Mouse (Mus musculus): ENCODE results near the gene Acsbg1. TPM values are rescaled to one million over a fixed set of nuclear protein-coding genes. Genes with fewer than 3 reads are reported as not detected.

Gene Acsbg1
- total and polyA plus RNA-seq, 2 experiments, result under 0.01 to 0.12 TPM

GRCm38 (mm10) chr9:54629613-54630261 is 31.9 kb downstream of the Acsbg1 start:
- no peak overlapping the region for H3K9ac ChIP-seq (ENCODE audit: low read depth, low read length)
- no peak for TF ChIP-seq CTCF (IDR thresholded peaks at IDR 0.05; ENCODE audit: low read depth, low read length)
- TF ChIP-seq POLR2A (IDR thresholded peaks at IDR 0.05; ENCODE audit: extremely low read depth, insufficient read depth, low read length), result no peak
- no peaks in the 10 kb centered on the region for H3K4me1 ChIP-seq (ENCODE audit: control insufficient read depth, insufficient read depth, low read length)
- 0 out of 2 replicates have a peak, but pooled peaks cover 3% of the 10 kb centered on the region for H3K27me3 ChIP-seq (ENCODE audit: control insufficient read depth, insufficient read depth, low read length)
- H3K27ac ChIP-seq (replicated peaks; ENCODE audit: insufficient read depth, low read depth, low read length), result no peak overlapping the region
- no peaks in the 10 kb centered on the region for H3K79me2 ChIP-seq (ENCODE audit: control insufficient read depth, insufficient read depth, low read length)
- no peak overlapping the region for H3K4me3 ChIP-seq (ENCODE audit: insufficient read depth, low read depth, low read length)
- DNase-seq (ENCODE audit: extremely low read depth, low read depth, low spot score), result no peak
- H3K36me3 ChIP-seq (ENCODE audit: control insufficient read depth, insufficient read depth, low read length), result no peaks in the 10 kb centered on the region
- WGBS, result 93% methylated on average over 5 of the region's 5 CpGs

GRCm38 (mm10) chr9:54628752-54629151 is 32.9 kb downstream of the Acsbg1 start:
- H3K9ac ChIP-seq (ENCODE audit: low read depth, low read length), result no peak overlapping the region
- H3K79me2 ChIP-seq (ENCODE audit: control insufficient read depth, insufficient read depth, low read length), result no peaks in the 10 kb centered on the region
- no peaks in the 10 kb centered on the region for H3K36me3 ChIP-seq (ENCODE audit: control insufficient read depth, insufficient read depth, low read length)
- no peak overlapping the region for H3K27ac ChIP-seq (replicated peaks; ENCODE audit: insufficient read depth, low read depth, low read length)
- no peaks in the 10 kb centered on the region for H3K4me1 ChIP-seq (ENCODE audit: control insufficient read depth, insufficient read depth, low read length)
- 81% methylated on average over 4 of the region's 4 CpGs for WGBS
- no peaks in the 10 kb centered on the region for H3K27me3 ChIP-seq (ENCODE audit: control insufficient read depth, insufficient read depth, low read length)
- H3K4me3 ChIP-seq (ENCODE audit: insufficient read depth, low read depth, low read length), result no peak overlapping the region
- TF ChIP-seq POLR2A (IDR thresholded peaks at IDR 0.05; ENCODE audit: extremely low read depth, insufficient read depth, low read length) (no peak), CTCF (IDR thresholded peaks at IDR 0.05; ENCODE audit: low read depth, low read length) (no peak)
- DNase-seq (ENCODE audit: extremely low read depth, low read depth, low spot score), result no peak

- DNase-seq (ENCODE audit: extremely low read depth, low read depth, low spot score), result no peak
- TF ChIP-seq CTCF (IDR thresholded peaks at IDR 0.05; ENCODE audit: low read depth, low read length) (no peak), POLR2A (IDR thresholded peaks at IDR 0.05; ENCODE audit: extremely low read depth, insufficient read depth, low read length) (no peak)
- H3K4me1 ChIP-seq (ENCODE audit: control insufficient read depth, insufficient read depth, low read length), result no peaks in the 10 kb centered on the region
- H3K27ac ChIP-seq (replicated peaks; ENCODE audit: insufficient read depth, low read depth, low read length), result no peak overlapping the region
- H3K36me3 ChIP-seq (ENCODE audit: control insufficient read depth, insufficient read depth, low read length), result no peaks in the 10 kb centered on the region
- no peak overlapping the region for H3K4me3 ChIP-seq (ENCODE audit: insufficient read depth, low read depth, low read length)
- WGBS, result 90% methylated on average over 5 of the region's 5 CpGs
- H3K9ac ChIP-seq (ENCODE audit: low read depth, low read length), result no peak overlapping the region
- H3K79me2 ChIP-seq (ENCODE audit: control insufficient read depth, insufficient read depth, low read length), result no peaks in the 10 kb centered on the region
- no peaks in the 10 kb centered on the region for H3K27me3 ChIP-seq (ENCODE audit: control insufficient read depth, insufficient read depth, low read length)
Observed at GRCm38 (mm10) chr9:54627240-54627639, 34.4 kb downstream of the Acsbg1 start.

- no peaks in the 10 kb centered on the region for H3K27me3 ChIP-seq (ENCODE audit: control insufficient read depth, insufficient read depth, low read length)
- no peaks in the 10 kb centered on the region for H3K79me2 ChIP-seq (ENCODE audit: control insufficient read depth, insufficient read depth, low read length)
- no peak overlapping the region for H3K4me3 ChIP-seq (ENCODE audit: insufficient read depth, low read depth, low read length)
- DNase-seq (ENCODE audit: extremely low read depth, low read depth, low spot score), result peak; percentile 39
- H3K9ac ChIP-seq (ENCODE audit: low read depth, low read length), result no peak overlapping the region
- H3K27ac ChIP-seq (replicated peaks; ENCODE audit: insufficient read depth, low read depth, low read length), result no peak overlapping the region
- 25% methylated on average over 13 of the region's 13 CpGs for WGBS
- TF ChIP-seq CTCF (IDR thresholded peaks at IDR 0.05; ENCODE audit: low read depth, low read length) (peak; percentile 54; the same call in 1 of the 2 replicates), POLR2A (IDR thresholded peaks at IDR 0.05; ENCODE audit: extremely low read depth, insufficient read depth, low read length) (no peak)
- H3K36me3 ChIP-seq (ENCODE audit: control insufficient read depth, insufficient read depth, low read length), result no peaks in the 10 kb centered on the region
- H3K4me1 ChIP-seq (ENCODE audit: control insufficient read depth, insufficient read depth, low read length), result 0 out of 2 replicates have a peak, but pooled peaks cover 1% of the 10 kb centered on the region
Observed at GRCm38 (mm10) chr9:54614182-54614850, 47.4 kb downstream of the Acsbg1 start.

GRCm38 (mm10) chr9:54612781-54613191 is 48.9 kb downstream of the Acsbg1 start:
- no peak overlapping the region for H3K27ac ChIP-seq (replicated peaks; ENCODE audit: insufficient read depth, low read depth, low read length)

GRCm38 (mm10) chr9:54604886-54605285 is 56.8 kb downstream of the Acsbg1 start:
- Histone ChIP-seq H3K4me3 (ENCODE audit: insufficient read depth, low read depth, low read length) (no peak overlapping the region), H3K36me3 (ENCODE audit: control insufficient read depth, insufficient read depth, low read length) (peaks cover 36% of the 10 kb centered on the region), H3K27me3 (ENCODE audit: control insufficient read depth, insufficient read depth, low read length) (no peaks in the 10 kb centered on the region), H3K27ac (replicated peaks; ENCODE audit: insufficient read depth, low read depth, low read length) (no peak overlapping the region), H3K4me1 (ENCODE audit: control insufficient read depth, insufficient read depth, low read length) (no peaks in the 10 kb centered on the region), H3K9ac (ENCODE audit: low read depth, low read length) (no peak overlapping the region), H3K79me2 (ENCODE audit: control insufficient read depth, insufficient read depth, low read length) (no peaks in the 10 kb centered on the region)
- 66% methylated on average over 4 of the region's 4 CpGs for WGBS
- TF ChIP-seq POLR2A (IDR thresholded peaks at IDR 0.05; ENCODE audit: extremely low read depth, insufficient read depth, low read length) (no peak), CTCF (IDR thresholded peaks at IDR 0.05; ENCODE audit: low read depth, low read length) (peak; percentile 59; the same call in 1 of the 2 replicates)
- DNase-seq (ENCODE audit: extremely low read depth, low read depth, low spot score), result peak; percentile 43

More at GRCm38 (mm10) chr9:54612781-54613191, 48.9 kb downstream of the Acsbg1 start:
- no peak for TF ChIP-seq CTCF (IDR thresholded peaks at IDR 0.05; ENCODE audit: low read depth, low read length)
- 35% methylated on average over 5 of the region's 5 CpGs for WGBS
- H3K27me3 ChIP-seq (ENCODE audit: control insufficient read depth, insufficient read depth, low read length), result no peaks in the 10 kb centered on the region
- H3K79me2 ChIP-seq (ENCODE audit: control insufficient read depth, insufficient read depth, low read length), result no peaks in the 10 kb centered on the region
- H3K4me1 ChIP-seq (ENCODE audit: control insufficient read depth, insufficient read depth, low read length), result 0 out of 2 replicates have a peak, but pooled peaks cover 1% of the 10 kb centered on the region
- DNase-seq (ENCODE audit: extremely low read depth, low read depth, low spot score), result peak; percentile 76
- no peak overlapping the region for H3K9ac ChIP-seq (ENCODE audit: low read depth, low read length)
- no peak overlapping the region for H3K4me3 ChIP-seq (ENCODE audit: insufficient read depth, low read depth, low read length)
- no peaks in the 10 kb centered on the region for H3K36me3 ChIP-seq (ENCODE audit: control insufficient read depth, insufficient read depth, low read length)

Data from liver, adult 2 months (tissue).